Mouse (Mus musculus): ENCODE measurements around the gene Atrx. TPM values are rescaled to one million over a fixed set of nuclear protein-coding genes. Genes with fewer than 3 reads are reported as not detected.
"Not testable (repeated sequence)": the region's sequence is repeated elsewhere in the genome, so short reads cannot be mapped to it uniquely, and the experiment has no call there.

Atrx gene
- total RNA-seq (2021): 10 to 100 TPM; 29.3 to 36.1 TPM
- long read RNA-seq, experiment 1, partial matches to known transcripts: 1 of 4 reads
- long read RNA-seq, experiment 1, other reads (novel, unspliced or antisense): 3 of 4 reads
- long read RNA-seq, experiment 2, partial matches to known transcripts: 0 of 2 reads
- long read RNA-seq, experiment 2, other reads (novel, unspliced or antisense): 2 of 2 reads

- intact Hi-C loops (cut with DNase I): loop anchor here (5.0 kb wide), 1 partner anchor 83 kb away; the partner anchor contains the start of gene Magt1
- peak; percentile 32 to 62 for DNase-seq
Observed at GRCm38 (mm10) chrX:105928861-105929477, at the start of gene Atrx. Atrx (minus strand) TSS chrX:105929403.

GRCm38 (mm10) chrX:105957091-105957490 is 27.9 kb upstream of the Atrx start:
- DNase-seq; intact Hi-C loops (cut with DNase I): not testable (repeated sequence)

GRCm38 (mm10) chrX:105953999-105954398 is 24.8 kb upstream of the Atrx start:
- DNase-seq: no peak
- intact Hi-C loops (cut with DNase I): no loop called here

GRCm38 (mm10) chrX:105946357-105946756 is 17.2 kb upstream of the Atrx start:
- intact Hi-C loops (cut with DNase I): no loop called here
- no peak for DNase-seq

GRCm38 (mm10) chrX:105939245-105939644 is 10.0 kb upstream of the Atrx start:
- DNase-seq: no peak
- intact Hi-C loops (cut with DNase I): no loop called here

- intact Hi-C loops (cut with DNase I): no loop called here
- no peak for DNase-seq
Observed at GRCm38 (mm10) chrX:105937736-105938135, 8.5 kb upstream of the Atrx start.

GRCm38 (mm10) chrX:105934341-105934740 is 5.1 kb upstream of the Atrx start:
- intact Hi-C loops (cut with DNase I): no loop called here
- DNase-seq: no peak

GRCm38 (mm10) chrX:105929478-105930038 is 355 bp upstream of the Atrx start:
- intact Hi-C loops (cut with DNase I): loop anchor here (5.0 kb wide), 1 partner anchor 83 kb away; the partner anchor contains the start of gene Magt1

GRCm38 (mm10) chrX:105927941-105928860 is 1.0 kb downstream of the Atrx start:
- peak; percentile 23 to 34 for DNase-seq
- intact Hi-C loops (cut with DNase I): loop anchor here (5.0 kb wide), 1 partner anchor 84 kb away; the partner anchor contains the start of gene Magt1

More at GRCm38 (mm10) chrX:105929478-105930038, 355 bp upstream of the Atrx start:
- DNase-seq: no peak

GRCm38 (mm10) chrX:105926121-105926735 is 3.0 kb downstream of the Atrx start:
- intact Hi-C loops (cut with DNase I): loop anchor here (5.0 kb wide), 1 partner anchor 86 kb away; the partner anchor contains the start of gene Magt1
- no peak for DNase-seq

GRCm38 (mm10) chrX:105924326-105925070 is 4.7 kb downstream of the Atrx start:
- intact Hi-C loops (cut with DNase I): loop anchor here (5.0 kb wide), 1 partner anchor 88 kb away; the partner anchor contains the start of gene Magt1
- no peak for DNase-seq

- intact Hi-C loops (cut with DNase I): no loop called here
- DNase-seq: no peak
Observed at GRCm38 (mm10) chrX:105923896-105924295, 5.3 kb downstream of the Atrx start.

- intact Hi-C loops (cut with DNase I); DNase-seq: not testable (repeated sequence)
Observed at GRCm38 (mm10) chrX:105922986-105923385, 6.2 kb downstream of the Atrx start.

GRCm38 (mm10) chrX:105921421-105921820 is 7.8 kb downstream of the Atrx start:
- intact Hi-C loops (cut with DNase I): no loop called here

GRCm38 (mm10) chrX:105911728-105912127 is 17.5 kb downstream of the Atrx start:
- DNase-seq: no peak
- intact Hi-C loops (cut with DNase I): no loop called here

More at GRCm38 (mm10) chrX:105921421-105921820, 7.8 kb downstream of the Atrx start:
- DNase-seq: no peak

GRCm38 (mm10) chrX:105901611-105902010 is 27.6 kb downstream of the Atrx start:
- DNase-seq: no peak
- intact Hi-C loops (cut with DNase I): no loop called here

- intact Hi-C loops (cut with DNase I): no loop called here
Observed at GRCm38 (mm10) chrX:105886921-105887320, 42.3 kb downstream of the Atrx start.

GRCm38 (mm10) chrX:105864367-105864766 is 64.8 kb downstream of the Atrx start:
- DNase-seq: no peak
- intact Hi-C loops (cut with DNase I): no loop called here

More at GRCm38 (mm10) chrX:105886921-105887320, 42.3 kb downstream of the Atrx start:
- no peak for DNase-seq

- no peak for DNase-seq
- intact Hi-C loops (cut with DNase I): no loop called here
Observed at GRCm38 (mm10) chrX:105824462-105824861, 104.7 kb downstream of the Atrx start.
